Mouse (Mus musculus): ENCODE results near the gene Btbd9. TPM values are rescaled to one million over a fixed set of nuclear protein-coding genes. Genes with fewer than 3 reads are reported as not detected.

Gene Btbd9
- total RNA-seq, 1 experiment = 28.2 TPM

GRCm38 (mm10) chr17:30194091-30194490 lies 382.2 kb downstream of the Btbd9 start:
- Histone ChIP-seq H3K9ac (ENCODE audit: insufficient read depth, low read depth, low read length, poor library complexity, severe bottlenecking) (no peak overlapping the region), H3K27ac (ENCODE audit: insufficient read depth, low read depth, low read length, poor library complexity, severe bottlenecking) (no peak overlapping the region), H3K36me3 (ENCODE audit: control insufficient read depth, insufficient read depth, low read length, poor library complexity, severe bottlenecking) (peaks cover 9% of the 10 kb centered on the region; the same call in 1 of the 2 replicates), H3K4me1 (ENCODE audit: control insufficient read depth in 2 of 2, insufficient read depth in 2 of 2, low read length in 2 of 2, poor library complexity in 1 of 2) (no peaks in the 10 kb centered on the region; a peak in 1 of 4 replicates), H3K4me3 (ENCODE audit: insufficient read depth in 1 of 2, low read depth in 1 of 2, low read length in 2 of 2, poor library complexity in 1 of 2, severe bottlenecking in 1 of 2) (no peak overlapping the region), H3K9me3 (ENCODE audit: control insufficient read depth, insufficient read depth, low read depth, low read length) (no peaks in the 10 kb centered on the region)
- TF ChIP-seq ZNF384 (IDR thresholded peaks at IDR 0.05; ENCODE audit: low read depth, low read length) = no peak
- no peak for TF ChIP-seq MAFK (IDR thresholded peaks at IDR 0.05; ENCODE audit: insufficient read depth, low read depth, low read length)
- no peak for TF ChIP-seq CHD2 (IDR thresholded peaks at IDR 0.05; ENCODE audit: low read depth, low read length)
- TF ChIP-seq ZC3H11A (IDR thresholded peaks at IDR 0.05; ENCODE audit: borderline replicate concordance, low read depth, low read length) = no peak
- TF ChIP-seq HCFC1 (IDR thresholded peaks at IDR 0.05; ENCODE audit: borderline replicate concordance, insufficient read depth, low read length) = no peak
- in situ Hi-C loops (cut with MboI; ENCODE audit: low sequenced_read_pairs in 2 of 2, unreplicated experiment in 2 of 2) = no loop called here
- DNase-seq (ENCODE audit: low read depth, low spot score) = no peak

DNA sequence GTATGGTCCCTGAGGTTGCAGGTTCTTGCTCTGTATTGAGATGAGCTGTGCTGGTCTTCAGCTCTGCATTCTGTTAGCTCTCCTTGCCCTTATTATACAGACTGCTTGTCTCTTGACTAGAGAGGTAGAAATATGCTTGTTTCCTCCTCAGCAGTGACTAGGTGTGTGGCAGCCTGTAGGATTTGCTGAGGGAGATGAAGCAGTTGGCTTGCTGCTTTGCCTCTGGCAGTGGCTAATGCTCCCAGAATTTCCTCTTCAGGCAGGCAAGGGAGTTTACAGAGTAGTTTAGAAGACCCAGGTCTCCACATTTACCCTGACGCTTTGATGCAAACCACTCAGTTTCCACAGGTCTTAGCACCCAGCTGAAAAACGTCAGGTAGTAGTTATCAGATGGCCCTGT lies 382.7 kb downstream of the Btbd9 start:
- H3K9me3 ChIP-seq (ENCODE audit: control insufficient read depth, insufficient read depth, low read depth, low read length) = no peaks in the 10 kb centered on the region
- H3K36me3 ChIP-seq (ENCODE audit: control insufficient read depth, insufficient read depth, low read length, poor library complexity, severe bottlenecking) = peaks cover 9% of the 10 kb centered on the region; the same call in 1 of the 2 replicates
- H3K4me1 ChIP-seq (ENCODE audit: control insufficient read depth in 2 of 2, insufficient read depth in 2 of 2, low read length in 2 of 2, poor library complexity in 1 of 2) = peaks cover 0 to under 1% of the 10 kb centered on the region in 2 experiments; a peak in 2 of 4 replicates
- no peak for DNase-seq (ENCODE audit: low read depth, low spot score)
- TF ChIP-seq ZNF384 (IDR thresholded peaks at IDR 0.05; ENCODE audit: low read depth, low read length) (no peak), CHD2 (IDR thresholded peaks at IDR 0.05; ENCODE audit: low read depth, low read length) (no peak), HCFC1 (IDR thresholded peaks at IDR 0.05; ENCODE audit: borderline replicate concordance, insufficient read depth, low read length) (no peak), MAFK (IDR thresholded peaks at IDR 0.05; ENCODE audit: insufficient read depth, low read depth, low read length) (no peak), ZC3H11A (IDR thresholded peaks at IDR 0.05; ENCODE audit: borderline replicate concordance, low read depth, low read length) (no peak)
- H3K4me3 ChIP-seq (ENCODE audit: insufficient read depth in 1 of 2, low read depth in 1 of 2, low read length in 2 of 2, poor library complexity in 1 of 2, severe bottlenecking in 1 of 2) = no peak overlapping the region
- H3K27ac ChIP-seq (ENCODE audit: insufficient read depth, low read depth, low read length, poor library complexity, severe bottlenecking) = no peak overlapping the region
- no peak overlapping the region for H3K9ac ChIP-seq (ENCODE audit: insufficient read depth, low read depth, low read length, poor library complexity, severe bottlenecking)
- in situ Hi-C loops (cut with MboI; ENCODE audit: low sequenced_read_pairs in 2 of 2, unreplicated experiment in 2 of 2) = no loop called here

DNA sequence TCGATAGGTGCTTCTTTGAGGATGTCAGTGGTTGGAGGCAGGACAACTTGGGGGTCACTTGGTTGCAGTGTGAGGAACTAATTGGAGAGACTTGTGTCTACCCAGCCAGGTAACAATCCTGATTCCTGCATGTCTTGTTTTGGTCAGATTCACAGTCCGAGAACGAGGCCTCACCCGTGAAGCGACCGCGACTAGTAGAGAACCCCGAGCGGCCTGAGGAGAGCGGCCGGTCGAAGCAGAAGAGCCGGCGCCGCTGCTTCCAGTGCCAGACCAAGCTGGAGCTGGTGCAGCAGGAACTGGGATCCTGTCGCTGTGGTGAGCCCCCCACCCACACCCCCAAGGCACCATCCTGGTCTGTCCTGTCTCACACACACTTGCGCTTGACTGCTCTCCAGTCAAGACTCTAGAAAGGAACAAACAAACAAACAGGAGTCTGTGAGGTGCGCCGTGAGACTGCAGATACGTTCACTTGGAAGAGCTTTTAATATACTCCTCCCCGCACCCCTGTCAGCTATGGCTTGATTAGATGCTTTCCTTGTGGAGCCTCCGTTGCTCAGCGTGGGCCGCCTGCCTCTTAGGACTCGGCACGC lies 383.8 kb downstream of the Btbd9 start:
- Histone ChIP-seq H3K27ac (ENCODE audit: insufficient read depth, low read depth, low read length, poor library complexity, severe bottlenecking) (no peak overlapping the region), H3K4me3 (ENCODE audit: insufficient read depth in 1 of 2, low read depth in 1 of 2, low read length in 2 of 2, poor library complexity in 1 of 2, severe bottlenecking in 1 of 2) (no peak overlapping the region), H3K9ac (ENCODE audit: insufficient read depth, low read depth, low read length, poor library complexity, severe bottlenecking) (no peak overlapping the region), H3K4me1 (ENCODE audit: control insufficient read depth in 2 of 2, insufficient read depth in 2 of 2, low read length in 2 of 2, poor library complexity in 1 of 2) (peaks cover 0 to 3% of the 10 kb centered on the region in 2 experiments; a peak in 2 of 4 replicates), H3K9me3 (ENCODE audit: control insufficient read depth, insufficient read depth, low read depth, low read length) (no peaks in the 10 kb centered on the region), H3K36me3 (ENCODE audit: control insufficient read depth, insufficient read depth, low read length, poor library complexity, severe bottlenecking) (peaks cover 9% of the 10 kb centered on the region; the same call in 1 of the 2 replicates)
- no peak for DNase-seq (ENCODE audit: low read depth, low spot score)
- in situ Hi-C loops (cut with MboI; ENCODE audit: low sequenced_read_pairs in 2 of 2, unreplicated experiment in 2 of 2) = no loop called here
- TF ChIP-seq MAFK (IDR thresholded peaks at IDR 0.05; ENCODE audit: insufficient read depth, low read depth, low read length) (no peak), ZNF384 (IDR thresholded peaks at IDR 0.05; ENCODE audit: low read depth, low read length) (no peak), CHD2 (IDR thresholded peaks at IDR 0.05; ENCODE audit: low read depth, low read length) (no peak), HCFC1 (IDR thresholded peaks at IDR 0.05; ENCODE audit: borderline replicate concordance, insufficient read depth, low read length) (no peak), ZC3H11A (IDR thresholded peaks at IDR 0.05; ENCODE audit: borderline replicate concordance, low read depth, low read length) (no peak)

DNA sequence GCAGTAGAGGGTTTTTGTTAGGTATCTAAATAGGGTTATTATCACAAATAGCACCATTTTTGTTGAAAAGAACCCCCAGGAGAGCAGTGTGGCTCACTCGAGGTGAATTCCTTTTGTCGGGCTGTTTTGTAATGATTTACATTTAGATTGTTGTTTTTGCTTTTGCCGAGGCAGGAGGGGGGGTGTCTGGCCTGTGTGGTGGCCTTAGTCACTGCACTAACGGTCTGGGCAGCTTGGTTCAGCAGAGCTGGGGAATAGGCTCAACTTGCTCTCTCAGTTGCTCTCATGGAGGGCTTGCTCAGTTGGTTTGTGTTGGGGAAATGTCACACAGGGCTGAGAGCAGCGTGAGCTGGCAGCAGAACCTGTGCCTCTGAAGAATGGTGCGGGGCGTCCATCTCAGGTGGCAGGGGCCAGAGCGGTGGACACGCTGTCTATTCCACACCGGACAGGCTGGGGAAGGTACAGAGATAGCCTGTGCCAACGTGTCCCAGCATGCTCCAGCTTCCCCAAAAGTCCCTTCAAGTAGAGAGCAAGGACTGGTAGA lies 385.1 kb downstream of the Btbd9 start:
- Histone ChIP-seq H3K4me1 (ENCODE audit: control insufficient read depth in 2 of 2, insufficient read depth in 2 of 2, low read length in 2 of 2, poor library complexity in 1 of 2) (peaks cover 0 to 5% of the 10 kb centered on the region in 2 experiments; a peak in 3 of 4 replicates), H3K36me3 (ENCODE audit: control insufficient read depth, insufficient read depth, low read length, poor library complexity, severe bottlenecking) (peaks cover 9% of the 10 kb centered on the region; the same call in 1 of the 2 replicates), H3K9ac (ENCODE audit: insufficient read depth, low read depth, low read length, poor library complexity, severe bottlenecking) (no peak overlapping the region), H3K4me3 (ENCODE audit: insufficient read depth in 1 of 2, low read depth in 1 of 2, low read length in 2 of 2, poor library complexity in 1 of 2, severe bottlenecking in 1 of 2) (no peak overlapping the region), H3K9me3 (ENCODE audit: control insufficient read depth, insufficient read depth, low read depth, low read length) (no peaks in the 10 kb centered on the region), H3K27ac (ENCODE audit: insufficient read depth, low read depth, low read length, poor library complexity, severe bottlenecking) (no peak overlapping the region; the same call in 1 of the 2 replicates)
- no peak for DNase-seq (ENCODE audit: low read depth, low spot score)
- in situ Hi-C loops (cut with MboI; ENCODE audit: low sequenced_read_pairs in 2 of 2, unreplicated experiment in 2 of 2) = no loop called here
- TF ChIP-seq CHD2 (IDR thresholded peaks at IDR 0.05; ENCODE audit: low read depth, low read length) (no peak), HCFC1 (IDR thresholded peaks at IDR 0.05; ENCODE audit: borderline replicate concordance, insufficient read depth, low read length) (no peak)
